Mouse (Mus musculus) R1 (cell line): Measurements from ENCODE around the gene Col11a2.
"Not testable (repeated sequence)": the region's sequence is repeated elsewhere in the genome, so short reads cannot be mapped to it uniquely, and the experiment has no call there.

Experiments
- DNase-seq: peaks from one replicate; pipeline ENCODE4 v3.0.0-alpha.2; 2018; ENCODE audit warnings: low read depth, low spot score

Gene Col11a2

GRCm38 (mm10) chr17:34038878-34039561 is at the start of gene Col11a2:
TSS of gene Col11a2 (plus strand) at chr17:34039437.
- DNase-seq: no peak

GRCm38 (mm10) chr17:33991788-33992664 is 47.2 kb upstream of the Col11a2 start:
- peak; percentile 94 for DNase-seq

GRCm38 (mm10) chr17:33994959-33995358 is 44.3 kb upstream of the Col11a2 start:
- DNase-seq: no peak

GRCm38 (mm10) chr17:33995651-33996050 is 43.6 kb upstream of the Col11a2 start:
- no peak for DNase-seq

GRCm38 (mm10) chr17:33997025-33997424 is 42.2 kb upstream of the Col11a2 start:
- not testable (repeated sequence) for DNase-seq

- not testable (repeated sequence) for DNase-seq
Observed at GRCm38 (mm10) chr17:33998697-33999096, 40.5 kb upstream of the Col11a2 start.

- no peak for DNase-seq
Observed at GRCm38 (mm10) chr17:33999341-34000149, 39.7 kb upstream of the Col11a2 start.

- DNase-seq: peak; percentile 82
Observed at GRCm38 (mm10) chr17:34000150-34000537, 39.1 kb upstream of the Col11a2 start, which contains the start of gene H2-K1. TSS of gene H2-K1 (minus strand) at chr17:34000347.

GRCm38 (mm10) chr17:34000796-34001195 is 38.4 kb upstream of the Col11a2 start:
- DNase-seq: not testable (repeated sequence)

- DNase-seq: peak; percentile 74
Observed at GRCm38 (mm10) chr17:34003426-34003825, 35.8 kb upstream of the Col11a2 start.

- DNase-seq: no peak
Observed at GRCm38 (mm10) chr17:34006570-34006969, 32.7 kb upstream of the Col11a2 start.

- no peak for DNase-seq
Observed at GRCm38 (mm10) chr17:34010156-34010555, 29.1 kb upstream of the Col11a2 start.

GRCm38 (mm10) chr17:34013436-34013835 is 25.8 kb upstream of the Col11a2 start:
- DNase-seq: no peak

GRCm38 (mm10) chr17:34021539-34022413 is 17.5 kb upstream of the Col11a2 start:
- no peak for DNase-seq

GRCm38 (mm10) chr17:34022414-34022783 is 16.8 kb upstream of the Col11a2 start:
- DNase-seq: no peak

- no peak for DNase-seq
Observed at GRCm38 (mm10) chr17:34022987-34023386, 16.2 kb upstream of the Col11a2 start.

GRCm38 (mm10) chr17:34023678-34024077 is 15.6 kb upstream of the Col11a2 start:
- DNase-seq: no peak

- DNase-seq: peak; percentile 94
Observed at GRCm38 (mm10) chr17:34024317-34024821, 14.9 kb upstream of the Col11a2 start, which contains the start of gene Ring1. TSS of gene Ring1 (minus strand) at chr17:34024680.

GRCm38 (mm10) chr17:34024861-34025755 is 14.1 kb upstream of the Col11a2 start:
- DNase-seq: peak; percentile 57
